Mouse (Mus musculus): ENCODE measurements around the gene Gm7029. TPM values are rescaled to one million over a fixed set of nuclear protein-coding genes. Genes with fewer than 3 reads are reported as not detected.
"Not testable (repeated sequence)": the region's sequence is repeated elsewhere in the genome, so short reads cannot be mapped to it uniquely, and the experiment has no call there.

Gm7029 gene
- polyA plus RNA-seq (2014; fragmentation: Nextera tagmentation; extraction: Ambion mirVana): not detected in 2 replicates

DNA sequence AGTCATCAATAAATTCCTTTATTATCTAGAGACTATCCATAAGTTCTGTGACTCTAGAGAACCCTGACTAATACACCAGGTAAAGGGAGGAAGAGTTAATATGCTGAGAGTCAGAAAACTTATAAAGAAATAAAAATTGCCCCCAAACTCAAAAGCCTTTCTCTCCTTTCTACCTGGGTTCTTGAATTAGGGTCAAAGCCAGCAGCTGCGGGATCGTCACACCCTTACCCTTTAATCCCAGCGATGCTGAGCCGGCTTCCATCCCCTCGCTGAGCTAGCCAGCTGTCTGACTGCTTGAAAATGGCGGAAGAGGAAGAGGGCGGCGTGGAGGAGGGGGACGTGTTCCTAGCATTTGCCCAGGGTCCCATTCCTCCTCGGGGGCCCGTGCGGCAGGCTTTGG is at the start of gene Gm7029:
Gene Gm7029 (plus strand): TSS at position 301 of the 400 bp plus-strand sequence.
- not testable (repeated sequence) for H3K4me2 ChIP-seq (ENCODE audit: low read depth, low read length); H3K4me1 ChIP-seq (ENCODE audit: control insufficient read depth, insufficient read depth, low read length); ATAC-seq (ENCODE audit: low read depth); H3K27ac ChIP-seq (replicated peaks; ENCODE audit: low read depth, low read length); H3K9me3 ChIP-seq (ENCODE audit: control insufficient read depth, low read length); H3K9ac ChIP-seq (ENCODE audit: low read depth, low read length); DNase-seq (ENCODE audit: low spot score); H3K4me3 ChIP-seq (ENCODE audit: low read depth, low read length); H3K27me3 ChIP-seq (replicated peaks; ENCODE audit: control insufficient read depth, insufficient read depth, low read length)
- peaks cover 11% of the 10 kb centered on the region for H3K36me3 ChIP-seq (ENCODE audit: control insufficient read depth, insufficient read depth, low read length)
- no CpG with 5 or more reads among the region's 12 CpGs for WGBS

DNA sequence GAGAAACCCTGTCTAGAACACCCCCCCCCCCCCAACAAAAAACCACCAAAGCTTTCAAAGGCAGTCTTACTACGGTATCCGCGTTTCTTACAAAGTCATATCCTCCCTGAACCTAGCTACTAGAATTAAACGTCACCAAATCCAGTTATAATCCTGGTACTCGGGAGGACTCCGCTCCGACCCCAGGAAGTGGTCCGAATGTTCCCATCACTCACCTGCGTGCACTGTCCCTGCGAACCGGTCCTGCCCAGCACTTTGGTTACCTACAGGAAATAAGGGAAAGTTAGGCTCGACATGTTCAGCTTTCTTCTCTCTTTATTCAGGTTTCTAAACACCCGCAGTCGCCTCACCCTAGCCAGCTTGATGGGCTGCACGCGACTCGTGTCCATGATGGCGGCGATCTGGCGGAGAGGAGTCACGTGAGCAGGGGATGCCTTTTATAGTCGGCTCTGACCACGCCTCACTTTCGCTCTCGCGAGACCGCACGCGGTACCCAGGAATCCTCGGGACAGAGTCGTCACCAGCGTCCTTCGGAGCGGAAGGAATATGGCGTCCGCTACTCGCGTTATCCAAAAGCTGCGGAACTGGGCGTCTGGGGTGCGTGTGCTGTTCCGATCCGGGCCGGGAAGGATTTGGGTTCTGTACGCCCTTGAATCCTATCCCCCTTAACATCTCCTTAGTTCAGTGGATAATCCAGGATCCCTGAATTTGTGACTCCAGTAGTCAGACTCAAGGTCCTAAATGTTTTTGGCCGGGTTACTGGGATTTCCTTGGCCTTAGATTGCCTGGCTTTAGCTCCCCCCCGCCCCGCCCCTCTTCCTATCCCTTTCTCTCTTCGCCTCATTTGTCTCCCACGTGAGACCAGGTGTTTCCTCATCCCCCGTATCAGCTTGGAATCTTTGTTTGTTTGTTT is 49.3 kb upstream of the Gm7029 start, which contains the start of the genes Rps28 and Ndufa7:
Gene Rps28 (minus strand): TSS at position 479 of the 913 bp plus-strand sequence.
Gene Ndufa7 (plus strand): TSS at position 489 of the 913 bp plus-strand sequence.
- under 1% methylated on average over 51 of the region's 51 CpGs for WGBS
- DNase-seq (ENCODE audit: low spot score): peak; percentile 97

GRCm38 (mm10) chr17:33824997-33825330 is 48.7 kb upstream of the Gm7029 start:
- H3K9ac ChIP-seq (ENCODE audit: low read depth, low read length): peak overlapping the region; percentile 88
- not testable (repeated sequence) for H3K9me3 ChIP-seq (ENCODE audit: control insufficient read depth, low read length); ATAC-seq (ENCODE audit: low read depth); DNase-seq (ENCODE audit: low spot score); H3K27me3 ChIP-seq (replicated peaks; ENCODE audit: control insufficient read depth, insufficient read depth, low read length)
- peaks cover 56% of the 10 kb centered on the region for H3K36me3 ChIP-seq (ENCODE audit: control insufficient read depth, insufficient read depth, low read length)
- WGBS: 7% methylated on average over 6 of the region's 6 CpGs
- peaks cover 15% of the 10 kb centered on the region for H3K4me1 ChIP-seq (ENCODE audit: control insufficient read depth, insufficient read depth, low read length)
- peak overlapping the region; percentile 68 for H3K4me3 ChIP-seq (ENCODE audit: low read depth, low read length)
- peak overlapping the region; percentile 95 for H3K27ac ChIP-seq (replicated peaks; ENCODE audit: low read depth, low read length)
- H3K4me2 ChIP-seq (ENCODE audit: low read depth, low read length): peak overlapping the region; percentile 57

More for the DNA sequence above, 49.3 kb upstream of the Gm7029 start, which contains the start of the genes Rps28 and Ndufa7:
- Histone ChIP-seq H3K4me1 (ENCODE audit: control insufficient read depth, insufficient read depth, low read length) (peaks cover 15% of the 10 kb centered on the region), H3K4me2 (ENCODE audit: low read depth, low read length) (peak within 1 kb of the TSS; percentile 74), H3K4me3 (ENCODE audit: low read depth, low read length) (peak within 1 kb of the TSS; percentile 68), H3K36me3 (ENCODE audit: control insufficient read depth, insufficient read depth, low read length) (peaks cover 56% of the 10 kb centered on the region), H3K9ac (ENCODE audit: low read depth, low read length) (peak within 1 kb of the TSS; percentile 88), H3K27ac (replicated peaks; ENCODE audit: low read depth, low read length) (peak within 1 kb of the TSS; percentile 95), H3K9me3 (ENCODE audit: control insufficient read depth, low read length) (no peaks in the 10 kb centered on the region), H3K27me3 (replicated peaks; ENCODE audit: control insufficient read depth, insufficient read depth, low read length) (no peaks in the 10 kb centered on the region)
- peak; percentile 95 for ATAC-seq (ENCODE audit: low read depth)

DNA sequence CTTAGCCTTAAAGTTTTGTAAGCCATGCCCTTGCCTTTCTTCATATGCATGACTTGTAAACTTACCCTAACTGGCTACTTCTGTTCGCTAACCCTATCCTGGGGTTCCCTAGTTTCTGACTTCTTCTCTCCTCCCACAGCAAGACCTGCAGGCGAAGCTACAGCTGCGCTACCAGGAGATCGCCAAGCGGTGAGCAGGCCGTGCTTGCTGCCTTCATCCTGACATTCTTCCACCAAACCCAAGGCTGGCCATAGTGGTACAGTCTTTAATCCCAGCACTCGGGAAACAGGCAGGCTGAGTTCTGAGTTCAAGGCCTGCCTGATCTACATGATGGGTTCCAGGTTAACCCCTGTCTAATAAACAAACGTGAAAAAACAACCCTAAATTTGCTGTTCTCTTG is 48.2 kb upstream of the Gm7029 start:
- WGBS: 85% methylated on average over 8 of the region's 8 CpGs
- no peak for DNase-seq (ENCODE audit: low spot score)
- Histone ChIP-seq H3K4me1 (ENCODE audit: control insufficient read depth, insufficient read depth, low read length) (peaks cover 15% of the 10 kb centered on the region), H3K9ac (ENCODE audit: low read depth, low read length) (peak overlapping the region; percentile 88; the same call in 1 of the 2 replicates), H3K27me3 (replicated peaks; ENCODE audit: control insufficient read depth, insufficient read depth, low read length) (no peaks in the 10 kb centered on the region), H3K4me3 (ENCODE audit: low read depth, low read length) (peak overlapping the region; percentile 68), H3K9me3 (ENCODE audit: control insufficient read depth, low read length) (no peaks in the 10 kb centered on the region), H3K27ac (replicated peaks; ENCODE audit: low read depth, low read length) (0 out of 2 replicates have a peak overlapping the region, but pooled peaks have one; percentile 95), H3K36me3 (ENCODE audit: control insufficient read depth, insufficient read depth, low read length) (peaks cover 56% of the 10 kb centered on the region), H3K4me2 (ENCODE audit: low read depth, low read length) (peak overlapping the region; percentile 57)
- no peak for ATAC-seq (ENCODE audit: low read depth)

- Histone ChIP-seq H3K9ac (ENCODE audit: low read depth, low read length) (no peak overlapping the region), H3K4me2 (ENCODE audit: low read depth, low read length) (no peak overlapping the region), H3K27me3 (replicated peaks; ENCODE audit: control insufficient read depth, insufficient read depth, low read length) (no peaks in the 10 kb centered on the region), H3K36me3 (ENCODE audit: control insufficient read depth, insufficient read depth, low read length) (peaks cover 56% of the 10 kb centered on the region), H3K27ac (replicated peaks; ENCODE audit: low read depth, low read length) (no peak overlapping the region), H3K9me3 (ENCODE audit: control insufficient read depth, low read length) (no peaks in the 10 kb centered on the region), H3K4me3 (ENCODE audit: low read depth, low read length) (no peak overlapping the region), H3K4me1 (ENCODE audit: control insufficient read depth, insufficient read depth, low read length) (peaks cover 15% of the 10 kb centered on the region)
- 1% methylated on average over 3 of the region's 3 CpGs for WGBS
- DNase-seq (ENCODE audit: low spot score) (peak; percentile 85), ATAC-seq (ENCODE audit: low read depth) (no peak)
Measured at GRCm38 (mm10) chr17:33826850-33827249, 46.8 kb upstream of the Gm7029 start.

DNA sequence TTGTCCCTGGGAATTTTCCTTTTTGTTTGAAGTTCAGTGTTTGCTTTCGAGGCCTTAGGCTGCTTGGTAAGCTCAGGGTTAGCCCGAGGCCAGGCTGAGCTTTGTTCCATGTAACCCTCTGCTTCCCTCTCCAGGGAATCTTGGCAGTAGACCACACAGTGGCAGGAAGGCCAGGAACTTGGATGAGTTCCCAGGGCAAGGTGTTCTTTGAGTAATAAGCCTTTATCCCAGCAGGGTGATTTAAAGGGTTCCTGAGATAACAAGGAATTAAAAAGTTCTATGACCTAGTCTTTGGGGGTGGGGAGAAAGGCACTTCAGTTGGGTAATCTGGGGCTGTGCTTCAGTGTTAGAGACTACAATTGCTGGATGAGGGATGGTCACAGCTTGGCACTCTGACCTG is 44.7 kb upstream of the Gm7029 start:
- ATAC-seq (ENCODE audit: low read depth) (no peak), DNase-seq (ENCODE audit: low spot score) (peak; percentile 58)
- WGBS: 55% methylated on average over 2 of the region's 2 CpGs

GRCm38 (mm10) chr17:33829561-33829960 is 44.1 kb upstream of the Gm7029 start:
- peaks cover 7% of the 10 kb centered on the region for H3K4me1 ChIP-seq (ENCODE audit: control insufficient read depth, insufficient read depth, low read length)
- no peak overlapping the region for H3K27ac ChIP-seq (replicated peaks; ENCODE audit: low read depth, low read length)
- H3K9ac ChIP-seq (ENCODE audit: low read depth, low read length): no peak overlapping the region
- 85% methylated on average over 10 of the region's 10 CpGs for WGBS
- no peaks in the 10 kb centered on the region for H3K27me3 ChIP-seq (replicated peaks; ENCODE audit: control insufficient read depth, insufficient read depth, low read length)
- H3K4me3 ChIP-seq (ENCODE audit: low read depth, low read length): no peak overlapping the region
- ATAC-seq (ENCODE audit: low read depth) (no peak), DNase-seq (ENCODE audit: low spot score) (no peak)
- peaks cover 67% of the 10 kb centered on the region for H3K36me3 ChIP-seq (ENCODE audit: control insufficient read depth, insufficient read depth, low read length)
- no peaks in the 10 kb centered on the region for H3K9me3 ChIP-seq (ENCODE audit: control insufficient read depth, low read length)
- H3K4me2 ChIP-seq (ENCODE audit: low read depth, low read length): no peak overlapping the region

More for the DNA sequence above, 44.7 kb upstream of the Gm7029 start:
- Histone ChIP-seq H3K9me3 (ENCODE audit: control insufficient read depth, low read length) (no peaks in the 10 kb centered on the region), H3K4me3 (ENCODE audit: low read depth, low read length) (no peak overlapping the region), H3K36me3 (ENCODE audit: control insufficient read depth, insufficient read depth, low read length) (peaks cover 60% of the 10 kb centered on the region), H3K9ac (ENCODE audit: low read depth, low read length) (no peak overlapping the region), H3K4me1 (ENCODE audit: control insufficient read depth, insufficient read depth, low read length) (peaks cover 7% of the 10 kb centered on the region), H3K27me3 (replicated peaks; ENCODE audit: control insufficient read depth, insufficient read depth, low read length) (no peaks in the 10 kb centered on the region), H3K4me2 (ENCODE audit: low read depth, low read length) (no peak overlapping the region), H3K27ac (replicated peaks; ENCODE audit: low read depth, low read length) (no peak overlapping the region)

DNA sequence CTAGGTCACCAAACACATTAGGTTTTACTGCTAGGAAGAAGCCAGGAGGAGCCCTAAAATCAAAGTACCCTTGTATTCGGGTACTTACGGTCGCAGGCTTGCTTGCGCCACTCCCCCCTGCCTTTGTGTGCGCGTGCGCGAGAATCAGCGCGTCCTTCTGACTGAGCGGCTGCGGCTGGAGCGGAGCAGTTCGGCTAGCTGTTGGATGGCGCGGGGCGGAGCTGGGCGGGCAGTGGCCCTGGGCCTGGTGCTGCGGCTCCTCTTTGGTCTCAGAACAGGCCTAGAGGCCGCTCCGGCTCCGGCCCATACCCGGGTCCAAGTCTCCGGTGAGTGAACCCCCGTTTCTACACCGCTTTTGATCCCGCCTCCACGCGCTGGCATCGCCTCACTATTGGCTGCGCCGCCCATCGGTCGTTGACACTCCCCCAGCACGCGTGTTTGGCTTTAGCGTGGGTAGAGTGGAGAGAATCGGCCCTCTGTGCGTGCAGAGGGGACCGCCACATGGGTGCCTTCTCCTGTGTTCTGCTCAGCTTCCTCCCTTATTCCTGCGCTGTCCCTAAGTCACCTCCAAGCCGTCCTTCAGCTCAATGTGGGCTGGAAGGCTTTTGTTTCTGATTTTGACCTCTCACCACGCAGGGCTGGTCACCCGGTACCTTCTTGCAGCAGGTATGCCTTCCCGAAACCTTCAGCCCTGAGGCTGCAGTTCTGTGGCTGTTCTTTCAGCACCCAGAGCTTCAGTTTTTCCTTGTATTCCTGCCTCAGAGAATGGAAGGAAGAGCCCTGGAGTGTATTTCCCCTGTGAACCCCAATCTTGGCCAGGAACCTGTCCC is 30.5 kb upstream of the Gm7029 start, which contains the start of gene Cd320:
Gene Cd320 (plus strand): TSS at position 126 of the 830 bp plus-strand sequence.
- WGBS: under 1% methylated on average over 43 of the region's 45 CpGs
- H3K27me3 ChIP-seq (replicated peaks; ENCODE audit: control insufficient read depth, insufficient read depth, low read length): no peaks in the 10 kb centered on the region
- peak; percentile 94 for ATAC-seq (ENCODE audit: low read depth)
- H3K27ac ChIP-seq (replicated peaks; ENCODE audit: low read depth, low read length): peak within 1 kb of the TSS; percentile 25; the same call in 1 of the 2 replicates
- H3K9me3 ChIP-seq (ENCODE audit: control insufficient read depth, low read length): no peaks in the 10 kb centered on the region
- peak within 1 kb of the TSS; percentile 78 for H3K4me2 ChIP-seq (ENCODE audit: low read depth, low read length)
- no peaks in the 10 kb centered on the region; the same call in 1 of the 2 replicates for H3K4me1 ChIP-seq (ENCODE audit: control insufficient read depth, insufficient read depth, low read length)
- peak; percentile 95 for DNase-seq (ENCODE audit: low spot score)
- peak within 1 kb of the TSS; percentile 80 for H3K4me3 ChIP-seq (ENCODE audit: low read depth, low read length)
- peaks cover 29% of the 10 kb centered on the region for H3K36me3 ChIP-seq (ENCODE audit: control insufficient read depth, insufficient read depth, low read length)
- peak within 1 kb of the TSS; percentile 77 for H3K9ac ChIP-seq (ENCODE audit: low read depth, low read length)

All from embryonic facial prominence, embryonic 14.5 days (tissue).